Comparison of ENCODE assay signal across 8 mouse cellular contexts in genomic region chr7:29043016-29043673, GRCm38 (mm10).
A peak's percentile ranks its signal among the peaks of the same experiment; 100 is the strongest.
DNase-seq lines count a peak whose midpoint lies in the region; ATAC-seq lines count a peak whose summit lies in the region.

No protein-coding gene starts in this region.

- H3K4me1 ChIP-seq in forebrain, embryonic 13.5 days, result peaks cover 20% of the 10 kb centered on the region
- peaks cover 15% of the 10 kb centered on the region for H3K4me1 ChIP-seq in hindbrain, embryonic 14.5 days (replicated peaks; ENCODE audit: control insufficient read depth, insufficient read depth, low read length)
- peaks cover 18% of the 10 kb centered on the region for H3K4me1 ChIP-seq in midbrain, embryonic 13.5 days (replicated peaks)

- peak; percentile 82 for DNase-seq in urinary bladder, postnatal 14 days (ENCODE audit: low spot score)
- DNase-seq in urinary bladder, adult 2 months (ENCODE audit: low spot score), result no peak
- DNase-seq in hindbrain, embryonic 14.5 days (ENCODE audit: low spot score), result peak; percentile 77
- DNase-seq in left cerebral cortex, postnatal 14 days (ENCODE audit: low spot score in 2 of 2), result peak; percentile 43 to 55
- no peak for DNase-seq in thymus, postnatal 25 days

- H3K4me3 ChIP-seq in forebrain, embryonic 13.5 days, result no peak overlapping the region
- no peak overlapping the region for H3K4me3 ChIP-seq in hindbrain, embryonic 14.5 days (replicated peaks; ENCODE audit: low read length)
- no peak overlapping the region for H3K4me3 ChIP-seq in midbrain, embryonic 13.5 days (replicated peaks)

- H3K27ac ChIP-seq in forebrain, embryonic 13.5 days, result peak overlapping the region; percentile 45; the same call in 1 of the 2 replicates
- peak overlapping the region; percentile 74 for H3K27ac ChIP-seq in hindbrain, embryonic 14.5 days
- peak overlapping the region; percentile 40; the same call in 1 of the 2 replicates for H3K27ac ChIP-seq in midbrain, embryonic 13.5 days

- H3K9ac ChIP-seq in forebrain, embryonic 13.5 days, result 0 out of 2 replicates have a peak overlapping the region, but pooled peaks have one; percentile 31
- H3K9ac ChIP-seq in hindbrain, embryonic 14.5 days, result no peak overlapping the region
- no peak overlapping the region for H3K9ac ChIP-seq in midbrain, embryonic 13.5 days (replicated peaks)

- H3K4me2 ChIP-seq in forebrain, embryonic 13.5 days, result no peak overlapping the region
- 0 out of 2 replicates have a peak overlapping the region, but pooled peaks have one; percentile 4 for H3K4me2 ChIP-seq in hindbrain, embryonic 14.5 days (replicated peaks)
- H3K4me2 ChIP-seq in midbrain, embryonic 13.5 days (replicated peaks), result no peak overlapping the region

- no peaks in the 10 kb centered on the region for H3K27me3 ChIP-seq in forebrain, embryonic 13.5 days
- no peaks in the 10 kb centered on the region for H3K27me3 ChIP-seq in hindbrain, embryonic 14.5 days (ENCODE audit: control insufficient read depth, insufficient read depth, low read length)
- no peaks in the 10 kb centered on the region for H3K27me3 ChIP-seq in midbrain, embryonic 13.5 days

- H3K9me3 ChIP-seq in forebrain, embryonic 13.5 days (replicated peaks), result peaks cover 4% of the 10 kb centered on the region; the same call in 1 of the 2 replicates
- H3K9me3 ChIP-seq in hindbrain, embryonic 14.5 days (ENCODE audit: control insufficient read depth, low read length), result no peaks in the 10 kb centered on the region
- no peaks in the 10 kb centered on the region for H3K9me3 ChIP-seq in midbrain, embryonic 13.5 days

- WGBS in forebrain, embryonic 13.5 days, result 69% methylated on average over 19 of the region's 19 CpGs
- WGBS in hindbrain, embryonic 14.5 days, result 59% methylated on average over 19 of the region's 19 CpGs
- WGBS in midbrain, embryonic 13.5 days, result 67% methylated on average over 19 of the region's 19 CpGs

- no peak for ATAC-seq in forebrain, embryonic 13.5 days
- ATAC-seq in hindbrain, embryonic 14.5 days (ENCODE audit: low FRiP score), result peak; percentile 51; the same call in 1 of the 2 replicates
- ATAC-seq in midbrain, embryonic 13.5 days, result no peak
- no peak for ATAC-seq in CD4-positive, CD25-positive, alpha-beta regulatory T cell, adult 4 months

- H3K36me3 ChIP-seq in forebrain, embryonic 13.5 days (ENCODE audit: poor library complexity, severe bottlenecking), result no peaks in the 10 kb centered on the region
- H3K36me3 ChIP-seq in hindbrain, embryonic 14.5 days (replicated peaks; ENCODE audit: control insufficient read depth, insufficient read depth), result no peaks in the 10 kb centered on the region
- no peaks in the 10 kb centered on the region for H3K36me3 ChIP-seq in midbrain, embryonic 13.5 days

- intact Hi-C loops in left cerebral cortex, postnatal 14 days (cut with DNase I), result loop anchor here (10.0 kb wide), 1 partner anchor 62 kb away; no protein-coding TSS in a partner anchor

Comparison
In these comparisons a context has a peak if more than half of its experiments do, and no peak if none do; other contexts are left out.
1. DNase-seq: peak in urinary bladder, postnatal 14 days (single experiment), hindbrain, embryonic 14.5 days (single experiment) and left cerebral cortex, postnatal 14 days (2 of 2); none in urinary bladder, adult 2 months (single experiment) and thymus, postnatal 25 days (single experiment).
2. Peak in every context shown above with its lines, with median percentiles within 50 percentile points of each other: H3K27ac ChIP-seq.